Mouse (Mus musculus) embryo, embryonic 11 days (tissue): ENCODE results near the gene Olfr547.

ENCODE experiments used
- DNase-seq: peaks from one replicate; pipeline ENCODE4 v3.0.0-alpha.2; 2015

Gene Olfr547

GRCm38 (mm10) chr7:102571142-102571541 is 36.6 kb downstream of the Olfr547 start, which contains the start of gene Olfr550:
Gene Olfr550 (plus strand): TSS chr7:102571442.
- DNase-seq, result no peak

- peak; percentile 54 for DNase-seq
These were observed 38.8 kb downstream of the Olfr547 start for GRCm38 (mm10) chr7:102573174-102573830.

- DNase-seq, result no peak
These were observed 41.4 kb downstream of the Olfr547 start for GRCm38 (mm10) chr7:102575998-102576397.
